Mouse (Mus musculus) common myeloid progenitor, adult 5-6 weeks (primary cell): ENCODE results near the gene Fkbp2. TPM values are rescaled to one million over a fixed set of nuclear protein-coding genes. Genes with fewer than 3 reads are reported as not detected.
A peak's percentile ranks its signal among the peaks of the same experiment; 100 is the strongest.

Experiments used
- ATAC-seq: replicated peaks from 2 replicates; pipeline ENCODE4 v1.8.0; 2016; ENCODE audit warnings: low read depth, mild to moderate bottlenecking, moderate TSS enrichment, inconsistent platforms; ENCODE audit not compliant: poor library complexity, severe bottlenecking
- total RNA-seq: library from RNA; stranded (forward); fragments of 200-1000, 187-1606 nt; gene quantifications from 2 replicates; pipeline ENCODE4 v1.2.3, GENCODE M21; 2017

Gene Fkbp2
- total RNA-seq, 1 experiment from 2014 or later: 136 TPM

GRCm38 (mm10) chr19:6942764-6943163 lies 37.5 kb downstream of the Fkbp2 start:
- ATAC-seq: no peak

DNA sequence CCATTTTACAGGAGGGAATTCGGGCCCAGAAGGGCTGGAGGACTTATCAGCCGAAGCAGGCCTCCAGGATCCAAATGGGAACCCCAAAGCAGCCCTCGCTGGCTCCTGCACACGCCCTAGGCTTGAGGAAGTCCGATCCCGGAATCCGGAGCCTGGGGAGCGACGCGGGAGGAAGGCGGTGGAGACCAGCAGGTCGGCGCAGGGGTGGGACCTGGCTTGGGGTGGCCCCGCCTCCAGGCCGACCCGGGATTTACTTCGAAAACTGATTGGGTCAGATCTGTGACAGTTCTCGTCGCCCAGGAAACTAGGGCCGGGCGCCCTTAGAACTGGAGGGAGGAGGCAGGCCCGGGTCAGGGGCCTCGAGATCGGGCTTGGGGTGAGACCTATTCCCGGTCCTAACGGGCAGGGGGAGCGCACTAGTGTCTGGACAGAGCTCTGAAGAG lies 38.0 kb downstream of the Fkbp2 start, which contains the start of gene Gpr137:
Gene Gpr137, minus strand, starts transcription at position 232 of the 443 bp plus-strand sequence.
- ATAC-seq: peak; percentile 80

DNA sequence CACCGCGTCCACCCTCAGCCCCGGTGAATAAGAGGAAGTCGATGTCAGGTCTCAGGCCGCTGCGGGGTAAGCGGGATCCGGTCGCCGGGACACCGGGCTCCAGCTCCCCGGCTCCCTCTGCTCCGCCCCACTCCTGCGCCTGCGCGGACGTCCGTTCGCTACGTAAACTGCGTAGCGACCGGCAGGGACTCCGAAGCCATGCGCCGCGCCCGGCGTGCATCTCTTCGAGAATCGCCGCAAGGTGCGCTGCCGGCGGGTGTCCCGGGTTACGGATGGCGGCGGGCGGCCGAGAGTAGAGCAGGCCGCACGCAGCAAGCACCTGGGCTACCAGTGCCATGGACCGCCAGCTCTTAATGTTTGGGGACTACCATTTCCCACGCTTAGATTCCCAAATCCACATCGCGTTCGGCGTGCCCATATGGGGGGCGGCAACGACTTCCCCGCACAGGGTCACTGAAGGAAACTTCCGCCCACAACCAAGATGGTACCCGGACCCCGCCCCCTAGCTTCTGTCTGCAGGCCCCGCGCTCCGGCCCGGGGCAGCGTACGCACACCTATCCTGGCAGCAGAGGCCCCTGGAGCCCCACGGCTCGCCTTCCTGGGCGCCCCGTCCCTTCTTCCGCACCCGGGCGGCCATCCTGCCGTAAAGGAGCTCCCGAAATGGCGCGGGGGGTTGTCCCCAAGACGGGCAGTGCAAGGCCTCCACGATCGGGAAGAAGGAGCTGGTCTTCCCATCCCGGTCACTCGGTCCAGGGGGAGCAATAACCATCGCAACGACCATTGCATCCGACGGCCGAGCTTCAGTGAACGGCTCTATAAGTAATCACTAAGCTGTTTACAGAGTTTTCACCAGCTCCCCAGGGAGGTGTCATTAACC lies 38.7 kb downstream of the Fkbp2 start, which contains the start of gene Bad:
Gene Bad, plus strand, starts transcription at position 490 of the 877 bp plus-strand sequence.
- ATAC-seq: peak; percentile 76

DNA sequence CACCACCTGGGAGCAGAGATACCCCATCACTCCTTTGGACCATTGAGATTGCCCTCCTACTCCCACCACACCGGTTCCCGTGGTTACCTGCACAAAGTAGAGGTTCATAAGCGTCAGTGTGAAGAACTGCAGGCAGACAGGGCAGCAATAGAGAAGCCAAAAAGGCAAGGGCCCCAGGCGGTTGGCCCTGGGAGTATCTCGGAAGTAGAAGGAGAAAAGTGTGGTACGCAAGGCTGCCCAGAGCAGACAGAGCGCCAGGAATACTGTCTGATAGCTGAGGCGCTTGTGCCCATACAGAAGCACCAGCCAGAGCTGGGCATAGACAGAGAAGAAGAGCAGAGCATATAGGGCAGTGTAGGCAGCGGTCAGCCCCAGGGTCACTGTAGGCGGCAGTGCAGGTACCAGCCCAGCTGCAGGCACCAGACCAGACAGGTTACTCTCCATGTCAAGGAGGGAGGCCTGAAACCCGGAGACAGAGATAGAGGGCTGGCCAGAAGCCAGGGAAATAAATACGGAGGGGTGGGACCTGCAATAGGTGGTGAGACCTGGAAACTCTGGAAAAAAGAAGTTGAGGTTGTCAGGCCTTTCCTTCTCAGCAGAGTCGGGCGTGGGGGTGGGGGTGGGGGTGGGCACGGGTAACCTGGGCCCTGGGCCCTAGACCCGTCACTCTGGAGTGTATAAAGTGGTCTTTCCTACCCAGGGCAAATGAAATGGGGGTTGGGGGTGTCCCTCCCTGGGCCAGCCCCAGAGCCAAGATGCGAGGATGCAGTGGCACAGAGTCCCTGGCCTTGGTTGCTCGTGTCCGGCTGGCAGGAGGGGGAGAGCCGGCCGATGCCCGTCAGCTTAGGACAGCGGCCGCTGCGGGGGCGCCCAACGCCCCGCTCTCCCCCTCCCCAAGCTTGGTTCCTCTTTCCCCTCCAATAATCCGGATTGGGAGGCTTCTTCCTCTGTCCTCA lies 39.6 kb downstream of the Fkbp2 start:
- ATAC-seq: no peak

- ATAC-seq: no peak
Measured at GRCm38 (mm10) chr19:6939106-6940002, 40.9 kb downstream of the Fkbp2 start.

DNA sequence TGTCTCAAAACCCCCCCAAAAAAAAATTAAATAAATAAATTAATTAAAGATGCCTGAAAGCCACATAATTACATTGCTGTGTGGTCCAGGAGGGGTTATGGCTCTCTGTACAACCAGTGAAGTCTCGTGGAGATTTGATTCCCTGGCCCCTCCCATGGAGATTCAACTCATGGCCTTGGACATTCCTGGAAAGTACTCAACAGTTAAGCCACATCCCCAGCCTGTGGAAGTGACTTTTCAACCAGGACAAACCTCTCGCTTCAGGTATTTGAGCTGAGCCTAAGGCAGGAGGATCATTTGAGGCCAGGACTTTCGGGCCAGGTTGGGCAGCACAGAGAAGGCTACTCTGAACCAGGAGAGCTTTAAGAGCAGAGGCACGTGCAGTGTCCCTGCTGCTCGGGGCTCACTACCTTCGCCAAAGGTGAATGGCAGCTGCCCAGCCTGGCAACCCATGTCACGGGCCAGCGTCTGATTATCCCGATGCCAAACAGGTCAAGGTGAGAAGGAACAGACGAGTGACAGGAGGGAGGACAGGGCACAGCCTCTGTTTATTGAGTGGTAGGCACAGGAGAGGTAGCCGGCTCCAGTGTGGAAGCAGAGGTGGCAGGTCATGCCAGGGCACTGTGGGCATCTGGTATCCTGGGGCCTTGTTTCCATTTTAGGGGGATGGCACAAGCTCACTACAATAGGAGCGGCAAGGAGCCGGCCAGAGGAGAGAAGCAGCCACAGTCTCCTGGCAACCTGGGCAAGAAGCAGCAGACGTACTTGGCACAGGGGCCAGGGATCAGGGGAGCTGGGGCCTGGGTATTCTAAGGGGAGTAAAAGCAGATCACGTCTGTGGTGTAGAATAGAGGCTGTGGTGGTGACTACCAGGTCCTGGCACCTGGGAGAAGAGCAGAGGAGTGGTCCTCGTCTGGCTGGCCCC lies 42.5 kb downstream of the Fkbp2 start:
- ATAC-seq: no peak

DNA sequence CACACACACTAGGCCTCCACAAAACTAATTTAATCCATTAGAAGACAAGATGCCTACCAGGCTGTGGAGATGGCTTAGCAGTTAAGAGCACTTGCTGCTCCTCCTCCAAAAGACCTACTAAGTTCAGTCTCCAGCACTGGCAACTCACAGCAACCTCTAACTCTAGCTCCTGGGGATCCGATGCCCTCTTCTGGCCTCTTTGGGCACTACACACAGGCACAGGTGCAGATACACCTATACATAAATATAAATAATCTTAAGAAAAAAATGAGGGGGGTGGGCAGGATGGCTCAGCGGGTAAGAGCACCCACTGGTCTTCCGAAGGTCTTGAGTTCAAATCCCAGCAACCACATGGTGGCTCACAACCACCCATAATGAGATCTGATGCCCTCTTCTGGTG lies 44.0 kb downstream of the Fkbp2 start:
- ATAC-seq: 0 out of 2 replicates have a peak, but pooled peaks have one; percentile 33

- ATAC-seq: no peak
Measured at GRCm38 (mm10) chr19:6934195-6934977, 45.9 kb downstream of the Fkbp2 start, which contains the start of gene Kcnk4. Kcnk4 (minus strand) TSS chr19:6934515.

DNA sequence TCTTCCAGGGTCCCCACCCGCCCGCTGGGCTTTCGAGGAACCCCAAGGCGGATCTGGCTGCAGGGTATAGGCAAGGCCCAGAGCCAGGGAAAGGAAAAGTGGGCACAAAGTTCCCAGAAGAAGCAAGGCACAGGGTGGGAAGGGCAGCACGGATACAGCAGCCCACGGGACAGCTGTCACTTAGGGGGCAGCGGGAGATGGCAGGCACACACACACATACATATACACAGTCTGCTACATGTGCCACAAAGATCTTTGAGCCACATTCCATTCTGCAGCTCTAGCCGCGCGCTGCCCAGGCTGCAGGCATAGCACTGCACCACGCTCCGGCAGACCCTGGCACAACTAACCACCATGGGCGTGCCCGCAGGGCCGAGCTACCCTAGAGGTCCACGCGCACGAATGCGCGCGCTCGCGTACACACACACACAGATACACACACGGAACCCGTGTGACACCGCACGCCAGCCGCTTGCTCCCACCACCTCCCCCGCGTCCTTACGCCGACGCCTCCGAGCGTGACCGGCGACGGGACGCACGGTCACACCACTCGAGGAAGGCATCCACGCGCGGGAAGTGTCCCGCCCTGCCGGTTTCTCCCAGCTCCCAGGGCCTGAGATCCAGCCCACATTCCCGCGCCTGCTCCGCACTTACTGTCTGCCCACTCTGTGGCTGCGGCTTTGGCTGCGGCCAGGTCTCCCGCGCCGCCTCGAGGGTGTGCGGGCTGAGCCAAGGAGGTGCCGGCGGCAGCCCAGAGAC lies 46.7 kb downstream of the Fkbp2 start:
- peak; percentile 55 for ATAC-seq

GRCm38 (mm10) chr19:6933102-6933435 lies 47.2 kb downstream of the Fkbp2 start:
- ATAC-seq: no peak

GRCm38 (mm10) chr19:6932018-6932417 lies 48.3 kb downstream of the Fkbp2 start:
- ATAC-seq: no peak

- no peak for ATAC-seq
Measured at GRCm38 (mm10) chr19:6931002-6931401, 49.3 kb downstream of the Fkbp2 start.

- no peak for ATAC-seq
Measured at GRCm38 (mm10) chr19:6928080-6928479, 52.2 kb downstream of the Fkbp2 start.
